In genomic region chr9:119340909-119341816, GRCm38 (mm10) we compare ENCODE assay signal across 8 mouse cellular contexts. TPM values are rescaled to one million over a fixed set of nuclear protein-coding genes. Genes with fewer than 3 reads are reported as not detected.
DNase-seq lines count a peak whose midpoint lies in the region; ATAC-seq and TF ChIP-seq lines count a peak whose summit lies in the region.

TSS of gene Myd88 (minus strand) at chr9:119341411.

- under 1% methylated on average over 68 of the region's 68 CpGs for WGBS in forebrain, embryonic 15.5 days
- under 1% methylated on average over 68 of the region's 68 CpGs for WGBS in lung, adult 2 months

- H3K27me3 ChIP-seq in forebrain, embryonic 15.5 days = no peaks in the 10 kb centered on the region

- no peaks in the 10 kb centered on the region for H3K9me3 ChIP-seq in ES-E14 (ENCODE audit: control insufficient read depth, insufficient read depth, low read depth, low read length)
- no peaks in the 10 kb centered on the region for H3K9me3 ChIP-seq in forebrain, embryonic 15.5 days

- H3K36me3 ChIP-seq in ES-E14 (ENCODE audit: control insufficient read depth, insufficient read depth, low read length, poor library complexity, severe bottlenecking) = peaks cover 17% of the 10 kb centered on the region; the same call in 1 of the 2 replicates
- H3K36me3 ChIP-seq in forebrain, embryonic 15.5 days = peaks cover 22% of the 10 kb centered on the region

- DNase-seq in ES-E14 (ENCODE audit: low read depth, low spot score) = peak; percentile 98
- DNase-seq in cerebellum, adult 11-12 months = peak; percentile 93
- peak; percentile 97 for DNase-seq in heart, postnatal 25 days (ENCODE audit: low spot score)
- DNase-seq in layer of hippocampus, adult 18-20 months (ENCODE audit: low spot score in 2 of 2) = peak; percentile 94 to 97
- DNase-seq in lung, adult 2 months = peak; percentile 92
- peak; percentile 90 to 95 for DNase-seq in thymus, adult 18-20 months

- H3K27ac ChIP-seq in ES-E14 (ENCODE audit: insufficient read depth, low read depth, low read length, poor library complexity, severe bottlenecking) = peak within 1 kb of the TSS; percentile 68
- H3K27ac ChIP-seq in forebrain, embryonic 15.5 days (replicated peaks) = peak within 1 kb of the TSS; percentile 94

- in situ Hi-C loops in ES-E14 (cut with MboI; ENCODE audit: low sequenced_read_pairs in 2 of 2, unreplicated experiment in 2 of 2) = no loop called here

- peak; percentile 88; the same call in 1 of the 2 replicates for TF ChIP-seq POLR2A in lung, adult 2 months (IDR thresholded peaks at IDR 0.05; ENCODE audit: borderline replicate concordance, extremely low read depth, low read depth, low read length)

- H3K4me2 ChIP-seq in forebrain, embryonic 15.5 days (replicated peaks) = peak within 1 kb of the TSS; percentile 75

- no peak for TF ChIP-seq CTCF in lung, adult 2 months (IDR thresholded peaks at IDR 0.05; ENCODE audit: insufficient read depth, low read length)

- peak; percentile 98 for ATAC-seq in forebrain, embryonic 15.5 days (replicated peaks)
- peak; percentile 88 for ATAC-seq in neutrophil, adult 5-6 weeks (ENCODE audit: extremely low read depth, insufficient number of reproducible peaks, low FRiP score, poor library complexity, severe bottlenecking)

- H3K9ac ChIP-seq in ES-E14 (ENCODE audit: insufficient read depth, low read depth, low read length, poor library complexity, severe bottlenecking) = peak within 1 kb of the TSS; percentile 84
- peak within 1 kb of the TSS; percentile 95 for H3K9ac ChIP-seq in forebrain, embryonic 15.5 days (replicated peaks)

- intact Hi-C loops in heart, postnatal 25 days (cut with DNase I) = loop anchor here (2.0 kb wide), 1 partner anchor 18 kb away; the partner anchor contains the start of gene Oxsr1

- peak within 1 kb of the TSS; percentile 78 to 81 for H3K4me3 ChIP-seq in ES-E14 (ENCODE audit: insufficient read depth in 1 of 2, low read depth in 1 of 2, low read length in 2 of 2, poor library complexity in 1 of 2, severe bottlenecking in 1 of 2)
- H3K4me3 ChIP-seq in forebrain, embryonic 15.5 days = peak within 1 kb of the TSS; percentile 82
- peak within 1 kb of the TSS; percentile 79 for H3K4me3 ChIP-seq in lung, adult 2 months (replicated peaks; ENCODE audit: extremely low read depth, low read depth, low read length)

- H3K4me1 ChIP-seq in ES-E14 (ENCODE audit: control insufficient read depth in 2 of 2, insufficient read depth in 2 of 2, low read length in 2 of 2, poor library complexity in 1 of 2) = peaks cover 3 to 14% of the 10 kb centered on the region in 2 experiments; a peak in 2 of 4 replicates
- H3K4me1 ChIP-seq in forebrain, embryonic 15.5 days = peaks cover 29% of the 10 kb centered on the region
- H3K4me1 ChIP-seq in lung, adult 2 months (ENCODE audit: control insufficient read depth, insufficient read depth, low read length) = peaks cover 7% of the 10 kb centered on the region

TF ChIP-seq in ES-E14, 5 proteins besides CTCF, POLR2A, EP300 and RAD21:
- TF ChIP-seq MAFK (IDR thresholded peaks at IDR 0.05; ENCODE audit: insufficient read depth, low read depth, low read length) (no peak), ZNF384 (IDR thresholded peaks at IDR 0.05; ENCODE audit: low read depth, low read length) (no peak)

RNA-seq across cellular contexts. Expression of gene Myd88, which starts in this region (rescaled TPM):
- total RNA-seq in ES-E14 (2012; rRNA removed) = 4.2 and 5.4 TPM in 2 replicates
- 4.7 and 4.8 TPM in 2 replicates for polyA plus RNA-seq in forebrain, embryonic 15.5 days (2015; fragmentation: Nextera tagmentation; extraction: Ambion mirVana)
- total RNA-seq in heart, postnatal 25 days (2021) = 10 to 100 TPM; 12.2 to 14.3 TPM
- 1 to 10 TPM; 5.9 to 6.7 TPM for total RNA-seq in layer of hippocampus, adult 18-20 months (2021)
- polyA plus RNA-seq in lung, adult 2 months (2012; rRNA removed) = 29.3 and 38.5 TPM in 2 replicates
- 150 and 157 TPM in 2 replicates for total RNA-seq in neutrophil, adult 5-6 weeks (2017)

Comparison
In these comparisons a context has a peak if more than half of its experiments do, and no peak if none do; other contexts are left out.
1. Peak in every context shown above with its lines: DNase-seq, ATAC-seq, H3K4me3 ChIP-seq and H3K27ac ChIP-seq.